Comparison of ENCODE assay signal across 9 mouse cellular contexts in the genomic region with DNA sequence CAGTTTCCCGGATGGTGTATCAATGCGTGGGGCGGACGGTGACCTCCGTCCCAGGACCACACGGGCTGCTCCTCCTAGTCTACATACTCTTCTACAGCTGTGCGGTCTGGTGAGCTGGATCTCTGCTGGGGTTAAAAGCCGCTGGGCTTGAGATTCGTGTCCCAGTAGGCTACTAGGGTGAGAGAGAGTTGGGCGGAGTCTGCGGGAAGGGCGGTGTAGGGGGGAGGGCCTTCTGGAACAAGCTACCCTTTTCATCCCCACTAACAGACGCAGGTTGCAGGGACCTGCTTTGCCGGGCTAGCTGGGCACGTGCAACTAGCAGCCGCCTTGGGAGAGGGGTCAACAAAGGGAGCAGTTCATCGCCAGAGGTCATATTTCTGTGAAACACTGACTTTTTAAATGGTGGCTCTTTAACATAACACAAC. TPM values are rescaled to one million over a fixed set of nuclear protein-coding genes. Genes with fewer than 3 reads are reported as not detected.
DNase-seq lines count a peak whose midpoint lies in the region; ATAC-seq and TF ChIP-seq lines count a peak whose summit lies in the region.
"Had no signal": no experiment of that assay in that cellular context is flagged by ENCODE, and none has a peak within 500 bp of the region (broad histone marks: within the 10 kb centered on the region; RNA-seq: fewer than 3 reads in every experiment).

A gene (minus strand): TSS at position 165 of the 425 bp plus-strand sequence.

- no peak within 1 kb of the TSS for H3K27ac ChIP-seq in forebrain, embryonic 12.5 days
- H3K27ac ChIP-seq in hindbrain, postnatal 0 days = no peak within 1 kb of the TSS
- H3K27ac ChIP-seq in liver, embryonic 11.5 days (ENCODE audit: low read depth, low read length) = no peak within 1 kb of the TSS
- no peak within 1 kb of the TSS for H3K27ac ChIP-seq in midbrain, embryonic 16.5 days (ENCODE audit: low read length)

- H3K4me1 ChIP-seq in forebrain, embryonic 12.5 days = peaks cover 10% of the 10 kb centered on the region
- no peaks in the 10 kb centered on the region for H3K4me1 ChIP-seq in hindbrain, postnatal 0 days (ENCODE audit: insufficient read depth, low read length)
- peaks cover 6% of the 10 kb centered on the region; the same call in 1 of the 2 replicates for H3K4me1 ChIP-seq in liver, embryonic 11.5 days (replicated peaks; ENCODE audit: control insufficient read depth, insufficient read depth, low read length)
- peaks cover 7% of the 10 kb centered on the region; the same call in 1 of the 2 replicates for H3K4me1 ChIP-seq in midbrain, embryonic 16.5 days (ENCODE audit: control insufficient read depth, insufficient read depth, low read length)

- H3K4me3 ChIP-seq in forebrain, embryonic 12.5 days (replicated peaks) = peak within 1 kb of the TSS; percentile 25
- peak within 1 kb of the TSS; percentile 29 for H3K4me3 ChIP-seq in hindbrain, postnatal 0 days (ENCODE audit: low read length)
- peak within 1 kb of the TSS; percentile 31 for H3K4me3 ChIP-seq in liver, embryonic 11.5 days (ENCODE audit: low read depth, low read length)
- H3K4me3 ChIP-seq in midbrain, embryonic 16.5 days (ENCODE audit: low read depth, low read length) = peak within 1 kb of the TSS; percentile 28

- peaks cover 44% of the 10 kb centered on the region for H3K27me3 ChIP-seq in forebrain, embryonic 12.5 days
- peaks cover 19% of the 10 kb centered on the region for H3K27me3 ChIP-seq in hindbrain, postnatal 0 days (ENCODE audit: insufficient read depth, low read length)
- H3K27me3 ChIP-seq in liver, embryonic 11.5 days (replicated peaks; ENCODE audit: control insufficient read depth, insufficient read depth, low read length) = peaks cover 45% of the 10 kb centered on the region
- H3K27me3 ChIP-seq in midbrain, embryonic 16.5 days (ENCODE audit: control insufficient read depth, insufficient read depth, low read depth, low read length) = peaks cover 34% of the 10 kb centered on the region

- no peaks in the 10 kb centered on the region for H3K9me3 ChIP-seq in forebrain, embryonic 12.5 days
- no peaks in the 10 kb centered on the region for H3K9me3 ChIP-seq in hindbrain, postnatal 0 days (ENCODE audit: low read length)
- no peaks in the 10 kb centered on the region for H3K9me3 ChIP-seq in liver, embryonic 11.5 days (ENCODE audit: control insufficient read depth, low read length)
- no peaks in the 10 kb centered on the region for H3K9me3 ChIP-seq in midbrain, embryonic 16.5 days (replicated peaks; ENCODE audit: control insufficient read depth, low read length, poor library complexity, severe bottlenecking)

- WGBS in forebrain, embryonic 12.5 days = 1% methylated on average over 17 of the region's 17 CpGs
- 3% methylated on average over 17 of the region's 17 CpGs for WGBS in hindbrain, postnatal 0 days
- 3% methylated on average over 17 of the region's 17 CpGs for WGBS in liver, embryonic 11.5 days
- 2% methylated on average over 17 of the region's 17 CpGs for WGBS in midbrain, embryonic 16.5 days

- no peak within 1 kb of the TSS; the same call in none of the 2 replicates for H3K9ac ChIP-seq in forebrain, embryonic 12.5 days
- no peak within 1 kb of the TSS for H3K9ac ChIP-seq in hindbrain, postnatal 0 days (replicated peaks; ENCODE audit: low read length)
- H3K9ac ChIP-seq in liver, embryonic 11.5 days (ENCODE audit: low read depth, low read length) = no peak within 1 kb of the TSS
- peak within 1 kb of the TSS; percentile 15 for H3K9ac ChIP-seq in midbrain, embryonic 16.5 days (ENCODE audit: low read depth, low read length)

- intact Hi-C loops in left cerebral cortex, postnatal 4 days (cut with DNase I) = no loop called here

- no peak for ATAC-seq in forebrain, embryonic 12.5 days (ENCODE audit: low FRiP score)
- no peak for ATAC-seq in hindbrain, postnatal 0 days
- peak; percentile 72 for ATAC-seq in liver, embryonic 11.5 days (replicated peaks; ENCODE audit: low FRiP score)
- no peak for ATAC-seq in midbrain, embryonic 16.5 days

- no peaks in the 10 kb centered on the region for H3K36me3 ChIP-seq in forebrain, embryonic 12.5 days (replicated peaks)
- no peaks in the 10 kb centered on the region for H3K36me3 ChIP-seq in hindbrain, postnatal 0 days (ENCODE audit: insufficient read depth, low read length)
- H3K36me3 ChIP-seq in liver, embryonic 11.5 days (ENCODE audit: control insufficient read depth, insufficient read depth, low read length) = no peaks in the 10 kb centered on the region
- H3K36me3 ChIP-seq in midbrain, embryonic 16.5 days (ENCODE audit: control insufficient read depth, insufficient read depth, low read length) = no peaks in the 10 kb centered on the region

- TF ChIP-seq CTCF in hindbrain, postnatal 0 days (IDR thresholded peaks at IDR 0.05; ENCODE audit: low read depth) = no peak

- peak within 1 kb of the TSS; percentile 49 for H3K4me2 ChIP-seq in forebrain, embryonic 12.5 days
- H3K4me2 ChIP-seq in hindbrain, postnatal 0 days (ENCODE audit: low read depth, low read length) = peak within 1 kb of the TSS; percentile 54
- peak within 1 kb of the TSS; percentile 58 for H3K4me2 ChIP-seq in liver, embryonic 11.5 days
- H3K4me2 ChIP-seq in midbrain, embryonic 16.5 days (ENCODE audit: low read length) = peak within 1 kb of the TSS; percentile 53

- DNase-seq in heart, adult 11 months = peak; percentile 94
- DNase-seq in heart, adult 8-10 months (ENCODE audit: low spot score) = no peak
- no peak for DNase-seq in hindbrain, postnatal 0 days (ENCODE audit: low spot score)
- DNase-seq in liver, embryonic 11.5 days (ENCODE audit: low spot score) = peak; percentile 51
- DNase-seq in left cerebral cortex, postnatal 4 days = no peak
- no peak for DNase-seq in layer of hippocampus, adult 8-10 months (ENCODE audit: low spot score in 2 of 2)

RNA-seq across cellular contexts. Expression of the gene that starts here (rescaled TPM):
- total RNA-seq in heart, adult 8-10 months (2022) = under 1 TPM; 0.30 to 0.46 (median 0.38) TPM
- polyA plus RNA-seq in forebrain, embryonic 12.5 days (2016; fragmentation: Nextera tagmentation; extraction: Ambion mirVana) = not detected in 2 replicates
- total RNA-seq in hindbrain, postnatal 0 days (2014; rRNA removed) = 0.07 and 0.47 TPM in 2 replicates
- 0.09 and 0.18 TPM in 2 replicates for polyA plus RNA-seq in hindbrain, postnatal 0 days (2015; fragmentation: Nextera tagmentation; extraction: Ambion mirVana)
- 0.23 TPM in 1 of 2 replicates, not detected in the other for polyA plus RNA-seq in liver, embryonic 11.5 days (2014; fragmentation: Nextera tagmentation; extraction: Ambion mirVana)
- 0.07 and 0.20 TPM in 2 replicates for polyA plus RNA-seq in midbrain, embryonic 16.5 days (2015; fragmentation: Nextera tagmentation; extraction: Ambion mirVana)
- under 1 TPM in 1 of 2 experiments, not detected in 1; 0.18 TPM for total RNA-seq in left cerebral cortex, postnatal 4 days (2021)
- total RNA-seq in layer of hippocampus, adult 8-10 months (2022) = under 1 TPM in 3 of 4 experiments, not detected in 1; 0.24 to 0.34 (median 0.31) TPM
- polyA plus RNA-seq: C2C12 had no signal

Comparison
In these comparisons a context has a peak if more than half of its experiments do, and no peak if none do; other contexts are left out.
1. Peak in DNase-seq, ATAC-seq, H3K4me3 ChIP-seq and H3K4me2 ChIP-seq in liver, embryonic 11.5 days; RNA of the gene not detected or under 1 TPM.